Mouse (Mus musculus): Measurements from ENCODE around the gene Degs2.

Degs2 gene

DNA sequence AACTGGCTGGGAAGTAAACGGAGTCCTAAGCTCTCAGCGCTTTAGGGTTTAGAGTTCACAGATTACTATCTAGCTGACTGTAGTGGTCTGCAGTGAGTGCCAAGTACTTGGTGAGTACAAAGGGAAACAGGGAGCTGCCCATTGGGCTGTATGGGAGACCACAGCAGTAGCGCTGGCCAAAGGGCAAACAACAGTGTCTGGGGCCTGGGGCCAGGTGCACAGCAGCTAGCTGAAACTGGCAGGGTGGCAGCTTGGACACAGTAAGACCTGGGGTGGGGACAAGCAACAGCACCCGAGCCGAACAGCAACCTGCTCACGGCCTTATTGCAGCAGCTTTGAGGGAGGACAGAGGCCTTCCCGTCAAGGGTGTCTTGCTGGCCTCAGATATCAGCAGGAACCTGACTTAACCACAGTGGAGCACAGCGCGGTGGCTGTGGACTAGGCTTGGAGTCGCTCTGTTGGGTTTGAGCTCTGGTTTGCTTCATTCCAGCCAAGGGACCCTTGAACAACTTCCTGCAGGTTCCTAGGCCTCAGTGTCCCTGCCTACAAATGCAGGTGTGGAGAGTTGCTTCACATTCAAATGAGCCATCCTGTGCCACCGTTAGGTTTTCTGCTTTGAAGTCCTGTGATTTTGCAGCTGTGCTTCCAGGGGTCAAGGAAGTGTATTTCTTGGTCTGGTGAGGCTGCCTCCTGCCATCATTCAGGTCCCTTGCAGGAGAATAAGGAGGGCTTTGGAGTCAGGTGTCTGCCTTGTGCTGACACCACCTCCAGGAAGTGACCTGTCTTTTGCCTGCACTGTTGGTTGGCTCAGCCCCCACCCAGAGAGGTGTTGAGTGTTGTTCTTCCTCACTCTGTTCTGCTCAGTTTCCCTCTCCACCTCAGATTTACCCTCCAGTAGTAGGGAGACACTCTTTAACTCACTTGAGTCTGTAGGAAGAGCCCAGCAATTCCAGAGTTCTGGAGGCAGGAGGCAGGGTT, 48.5 kb downstream of the Degs2 start:
- DNase-seq (ENCODE audit: low spot score in 2 of 2), result no peak

DNA sequence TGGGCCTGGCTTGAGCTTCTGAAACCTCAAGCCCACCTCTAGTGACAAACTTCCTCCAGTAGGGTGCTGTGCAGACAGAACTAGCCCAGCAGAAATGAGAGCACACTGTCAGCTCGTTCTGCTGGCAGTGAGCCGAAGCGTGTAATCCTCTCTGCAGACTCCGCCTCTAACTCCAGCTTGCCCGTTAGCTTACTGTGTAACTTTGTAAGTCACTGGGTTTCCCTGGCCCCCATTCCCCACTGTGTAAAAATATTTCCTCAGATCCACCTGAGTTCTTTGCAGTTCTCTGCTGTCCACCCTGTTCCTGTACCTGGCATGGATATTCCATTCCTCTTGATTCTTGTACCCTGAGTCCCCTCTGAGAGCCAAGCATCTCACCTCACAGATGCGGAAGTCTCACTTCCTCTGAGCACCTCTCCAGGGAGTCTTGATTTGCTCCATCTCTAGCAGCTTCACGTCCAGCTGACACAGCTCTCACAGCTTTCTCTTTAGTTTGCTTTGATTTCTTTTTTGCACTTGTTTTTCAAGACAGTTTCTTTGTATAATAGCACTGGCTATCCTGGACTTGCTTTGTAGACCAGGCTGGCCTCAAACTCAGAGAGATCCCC, 51.0 kb downstream of the Degs2 start:
- DNase-seq (ENCODE audit: low spot score in 2 of 2), result peak; percentile 47 to 56

DNA sequence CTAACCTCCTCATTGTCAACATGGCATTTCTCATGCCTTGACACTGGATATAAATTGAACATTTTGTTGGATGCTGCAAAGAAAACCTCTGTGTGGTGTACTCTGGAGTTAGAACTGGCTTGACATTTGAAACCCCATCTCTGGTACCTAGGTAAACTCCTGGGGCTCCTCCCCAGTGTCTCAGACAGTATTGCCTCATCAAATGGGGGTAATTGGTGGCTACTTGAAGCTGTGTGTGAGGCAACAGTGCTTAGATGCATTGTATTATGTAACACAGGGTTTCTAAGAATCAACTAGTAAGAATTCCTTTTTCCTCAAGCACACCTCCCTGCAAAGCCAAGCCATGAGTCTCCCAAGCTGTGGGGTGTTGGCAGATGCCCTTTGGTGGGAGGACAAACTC, 54.3 kb downstream of the Degs2 start:
- no peak for DNase-seq (ENCODE audit: low spot score in 2 of 2)

DNA sequence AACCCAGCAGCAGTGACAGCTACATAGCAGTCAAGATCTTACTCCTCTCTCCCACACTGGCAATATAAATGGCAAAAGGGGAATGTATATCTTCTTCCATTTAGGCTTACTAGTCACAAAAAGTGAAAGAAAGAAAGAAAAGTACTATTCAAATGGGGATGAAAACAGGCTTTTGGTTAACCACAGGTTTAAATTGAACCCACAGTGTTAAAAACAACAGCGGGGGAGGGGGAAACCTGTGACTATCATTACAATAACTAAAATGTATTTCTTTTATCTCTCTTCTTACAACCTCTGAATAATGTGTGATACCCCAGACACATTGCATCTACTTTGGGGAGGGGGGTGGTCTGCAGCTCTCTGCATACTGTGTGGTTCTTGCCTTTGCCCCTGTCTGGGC, 55.9 kb downstream of the Degs2 start:
- DNase-seq (ENCODE audit: low spot score in 2 of 2), result no peak

DNA sequence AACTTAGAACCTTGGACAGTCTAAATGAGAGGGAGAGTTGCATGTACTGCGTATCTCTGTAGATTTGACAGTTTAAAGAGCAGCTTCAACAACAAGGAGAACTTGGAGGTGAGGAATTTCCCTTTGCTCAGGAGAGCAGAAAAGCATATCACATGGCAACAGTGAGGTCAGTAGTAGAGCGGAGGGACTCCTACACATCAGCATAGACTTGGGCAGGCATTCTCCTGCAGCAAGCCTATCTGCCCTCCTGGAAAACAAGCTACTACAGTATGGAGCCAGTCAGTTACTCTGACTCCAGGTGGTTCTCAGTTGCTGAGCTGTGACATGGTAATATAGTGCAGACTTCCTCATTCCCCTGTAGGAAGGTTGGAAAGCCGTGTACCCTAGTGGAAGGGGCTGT, 60.1 kb downstream of the Degs2 start:
- no peak for DNase-seq (ENCODE audit: low spot score in 2 of 2)

DNA sequence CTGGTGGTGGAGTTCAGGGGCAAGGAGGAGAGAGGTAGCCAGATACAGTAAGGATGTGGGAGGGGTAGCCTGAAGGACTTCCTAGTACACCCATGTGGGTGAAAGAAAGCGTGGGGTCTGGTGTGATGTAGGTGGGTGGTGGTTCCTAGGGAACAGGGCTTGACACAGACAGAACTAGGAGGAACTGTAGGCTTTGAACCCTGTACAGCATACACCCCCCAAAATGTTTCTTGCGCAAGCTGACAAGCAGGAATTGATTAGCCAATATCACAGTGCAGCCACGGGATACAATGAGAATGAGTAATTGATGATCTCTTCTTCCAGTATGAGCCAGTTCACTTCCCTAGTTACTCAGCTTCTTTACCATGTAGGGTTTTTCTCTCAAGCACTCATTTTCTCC, 63.0 kb downstream of the Degs2 start:
- no peak for DNase-seq (ENCODE audit: low spot score in 2 of 2)

DNA sequence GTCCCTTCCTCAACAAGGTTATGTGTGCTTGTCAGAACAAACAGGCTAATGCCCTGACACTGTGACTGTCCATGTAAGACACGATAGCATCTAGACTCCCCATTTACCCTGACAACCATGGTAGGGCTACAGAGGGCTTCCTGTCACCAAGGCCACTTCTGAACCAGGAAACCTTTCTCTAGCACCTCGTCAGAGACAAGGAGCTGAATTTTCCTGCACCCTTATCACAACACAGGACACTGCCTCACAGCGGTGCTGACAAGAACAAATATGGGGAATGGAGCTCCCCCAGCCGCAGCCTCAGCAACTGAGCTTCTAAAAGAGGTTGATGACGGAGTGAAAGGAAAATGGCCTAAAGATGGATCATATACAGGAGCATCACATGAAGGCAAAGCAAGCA, 64.7 kb downstream of the Degs2 start:
- no peak for DNase-seq (ENCODE audit: low spot score in 2 of 2)

DNA sequence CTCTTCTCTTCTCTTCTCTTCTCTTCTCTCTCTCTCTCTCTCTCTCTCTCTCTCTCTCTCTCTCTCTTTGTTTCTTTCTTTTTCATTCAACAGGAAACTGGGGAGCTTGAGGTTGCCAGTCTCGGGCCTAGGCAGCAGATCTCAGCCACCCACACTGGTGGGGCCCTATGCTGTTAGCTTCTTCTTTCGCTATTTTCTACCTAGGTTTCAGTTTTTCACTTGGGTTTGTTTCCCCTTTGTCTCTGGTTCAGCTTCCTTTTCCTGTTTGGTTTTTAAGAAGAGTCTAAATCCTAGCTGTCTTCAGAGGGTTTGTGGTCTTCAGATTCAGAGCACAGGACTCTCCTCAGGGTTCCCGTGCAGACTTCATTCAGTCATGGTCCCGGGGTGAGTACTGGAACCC, 66.6 kb downstream of the Degs2 start:
- no peak for DNase-seq (ENCODE audit: low spot score in 2 of 2)

DNA sequence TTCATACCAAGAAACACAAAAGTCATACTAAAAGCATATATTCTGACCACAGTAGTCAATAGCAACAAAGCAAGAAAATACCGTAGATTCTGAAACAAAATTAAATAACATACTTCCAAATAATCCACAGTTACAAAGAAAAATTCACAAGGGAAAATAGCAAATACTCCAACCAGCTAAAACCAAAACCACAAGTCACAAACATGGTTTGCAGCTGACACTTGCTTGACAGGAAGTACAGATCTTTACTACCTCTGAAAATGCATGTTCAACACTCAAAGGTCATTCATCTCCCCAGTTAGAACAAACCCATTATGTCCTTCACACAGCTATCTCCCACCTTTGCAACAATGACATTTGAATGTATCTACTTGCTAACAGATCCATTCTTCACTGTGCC, 68.1 kb downstream of the Degs2 start:
- DNase-seq (ENCODE audit: low spot score in 2 of 2), result no peak

DNA sequence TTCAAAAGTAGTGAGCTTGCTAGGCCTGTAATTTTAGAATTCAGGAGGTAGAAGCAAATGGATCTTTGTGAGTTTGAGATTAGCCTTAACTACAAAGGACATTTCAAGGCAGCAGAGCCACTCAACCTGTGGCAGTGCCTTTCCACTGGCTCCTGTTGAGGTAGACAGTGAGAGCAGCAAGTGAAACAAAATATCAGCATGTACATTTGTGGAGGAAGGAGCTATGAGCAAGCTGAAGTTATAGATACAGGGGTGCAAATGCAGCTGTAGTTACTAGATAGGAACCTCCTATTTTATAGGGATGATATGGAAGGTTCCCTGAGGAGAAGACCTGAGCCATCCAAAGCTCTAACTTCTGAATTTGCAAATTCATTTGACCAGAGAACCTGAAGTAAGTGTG, 69.6 kb downstream of the Degs2 start:
- no peak for DNase-seq (ENCODE audit: low spot score in 2 of 2)

DNA sequence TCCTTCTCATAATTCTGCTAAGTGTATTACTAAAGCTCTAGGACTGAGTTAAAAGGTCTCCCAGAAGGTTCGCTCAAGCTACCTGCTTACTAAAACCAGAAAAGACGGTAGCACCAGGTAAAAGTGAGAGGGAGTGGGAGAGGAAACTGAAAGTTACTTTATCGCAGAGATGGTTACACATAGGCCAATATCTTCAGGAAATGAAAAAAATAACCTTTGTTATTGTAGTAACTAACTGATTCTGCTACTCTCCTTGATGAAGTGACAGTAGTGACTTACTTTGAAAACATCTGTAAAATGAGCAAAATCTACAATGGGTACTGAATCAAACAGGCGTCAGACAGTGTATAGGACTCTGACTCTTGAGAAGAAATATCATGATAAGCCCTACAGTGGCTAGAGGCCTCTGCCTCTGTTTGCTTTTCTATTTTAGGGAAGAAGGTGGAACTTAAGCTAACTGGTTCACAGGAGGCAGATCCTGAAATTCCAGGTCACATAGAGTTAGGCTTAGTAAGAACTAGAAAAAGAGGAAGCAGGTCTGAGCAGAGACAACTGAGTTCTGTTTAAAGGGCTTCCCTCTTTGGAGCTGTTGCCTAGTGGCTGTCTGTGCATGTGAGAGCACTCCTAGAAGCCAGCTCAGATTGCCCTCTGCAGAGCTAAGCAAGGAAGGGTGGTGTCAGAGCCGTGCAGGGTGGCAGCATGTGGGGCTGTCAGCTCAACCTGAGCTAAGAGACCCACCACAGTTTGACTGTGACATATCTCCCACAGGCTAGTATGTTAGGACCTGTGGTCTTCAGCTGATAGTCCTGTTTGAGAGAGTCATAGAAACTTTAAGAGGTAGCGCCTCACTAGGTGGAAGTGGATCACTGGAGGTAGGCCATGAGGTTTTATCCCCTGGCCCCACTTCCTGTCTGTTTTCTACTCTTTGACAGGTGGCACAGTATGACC, 71.1 kb downstream of the Degs2 start:
- DNase-seq (ENCODE audit: low spot score in 2 of 2), result no peak

DNA sequence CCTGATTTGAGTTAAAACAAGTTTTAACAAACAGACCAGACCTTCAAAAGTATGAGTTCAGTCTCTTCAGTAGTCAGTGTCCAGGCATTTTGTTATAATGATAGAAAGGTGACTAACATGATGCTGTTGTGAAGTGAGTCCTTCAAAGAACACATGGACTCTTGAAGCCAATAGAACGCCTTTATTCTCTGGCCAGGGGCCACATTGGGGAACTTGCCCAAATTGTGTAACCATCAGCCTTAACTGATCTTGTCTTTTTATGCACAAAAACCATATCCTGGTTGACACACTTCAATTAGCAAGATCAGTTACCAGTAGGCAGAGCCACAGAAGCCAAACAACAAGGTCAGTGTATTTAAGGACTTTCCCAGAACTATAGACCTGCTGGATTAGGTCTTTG, 72.6 kb downstream of the Degs2 start:
- DNase-seq (ENCODE audit: low spot score in 2 of 2), result no peak

Measured in right cerebral cortex, adult 2 months (tissue).